Mouse (Mus musculus): ENCODE data around the gene Rnf26.
A peak's percentile ranks its signal among the peaks of the same experiment; 100 is the strongest.

The Rnf26 gene

GRCm38 (mm10) chr9:44074395-44075275, 38.7 kb downstream of the Rnf26 start:
- DNase-seq: peak; percentile 76 to 81

GRCm38 (mm10) chr9:44073115-44073514, 40.2 kb downstream of the Rnf26 start:
- DNase-seq: no peak

GRCm38 (mm10) chr9:44072599-44072915, 40.8 kb downstream of the Rnf26 start:
- DNase-seq: peak in 1 of 2 experiments; percentile 55

GRCm38 (mm10) chr9:44071914-44072598, 41.3 kb downstream of the Rnf26 start:
- peak in 1 of 2 experiments; percentile 41 for DNase-seq

GRCm38 (mm10) chr9:44070844-44071231, 42.5 kb downstream of the Rnf26 start:
- no peak for DNase-seq

- DNase-seq: no peak
Measured at GRCm38 (mm10) chr9:44070113-44070843, 43.0 kb downstream of the Rnf26 start.

GRCm38 (mm10) chr9:44069252-44069651, 44.1 kb downstream of the Rnf26 start:
- DNase-seq: no peak

GRCm38 (mm10) chr9:44067960-44068330, 45.4 kb downstream of the Rnf26 start:
- DNase-seq: no peak

GRCm38 (mm10) chr9:44067241-44067959, 45.9 kb downstream of the Rnf26 start:
- DNase-seq: no peak

GRCm38 (mm10) chr9:44066785-44067225, 46.5 kb downstream of the Rnf26 start, which contains the start of gene Usp2:
TSS of gene Usp2 (plus strand) at chr9:44067021.
- peak; percentile 99 to 100 for DNase-seq

- DNase-seq: no peak
Measured at GRCm38 (mm10) chr9:44065177-44065576, 48.1 kb downstream of the Rnf26 start.

GRCm38 (mm10) chr9:44058606-44059005, 54.7 kb downstream of the Rnf26 start:
- DNase-seq: no peak

GRCm38 (mm10) chr9:44053936-44054335, 59.4 kb downstream of the Rnf26 start:
- DNase-seq: no peak

GRCm38 (mm10) chr9:44052855-44053254, 60.5 kb downstream of the Rnf26 start:
- no peak for DNase-seq

GRCm38 (mm10) chr9:44049381-44050165, 63.7 kb downstream of the Rnf26 start:
- no peak for DNase-seq

- DNase-seq: no peak
Measured at GRCm38 (mm10) chr9:44048541-44049380, 64.6 kb downstream of the Rnf26 start.

- no peak for DNase-seq
Measured at GRCm38 (mm10) chr9:44047571-44048490, 65.5 kb downstream of the Rnf26 start.

GRCm38 (mm10) chr9:44047071-44047470, 66.2 kb downstream of the Rnf26 start:
- DNase-seq: no peak

GRCm38 (mm10) chr9:44046426-44046825, 66.9 kb downstream of the Rnf26 start:
- no peak for DNase-seq

GRCm38 (mm10) chr9:44045884-44046272, 67.4 kb downstream of the Rnf26 start:
- DNase-seq: no peak

All from kidney, postnatal 25 days (tissue).